Mouse (Mus musculus): ENCODE results near the gene Mki67. TPM values are rescaled to one million over a fixed set of nuclear protein-coding genes. Genes with fewer than 3 reads are reported as not detected.
"Not testable (repeated sequence)": the region's sequence is repeated elsewhere in the genome, so short reads cannot be mapped to it uniquely, and the experiment has no call there.

Mki67 gene
- polyA plus RNA-seq, 1 experiment from 2014 or later = 7.8 TPM

GRCm38 (mm10) chr7:135694796-135695195 is 21.4 kb downstream of the Mki67 start:
- ATAC-seq (ENCODE audit: low FRiP score, low TSS enrichment) = no peak

GRCm38 (mm10) chr7:135694130-135694529 is 22.0 kb downstream of the Mki67 start:
- no peak overlapping the region for H3K4me3 ChIP-seq (ENCODE audit: low read depth, low read length)
- H3K4me1 ChIP-seq (replicated peaks; ENCODE audit: control insufficient read depth, insufficient read depth) = no peaks in the 10 kb centered on the region
- peaks cover 19% of the 10 kb centered on the region; the same call in 1 of the 2 replicates for H3K36me3 ChIP-seq (ENCODE audit: control insufficient read depth, insufficient read depth, low read length)
- H3K9me3 ChIP-seq (ENCODE audit: control insufficient read depth, low read length) = no peaks in the 10 kb centered on the region
- H3K27ac ChIP-seq (replicated peaks) = no peak overlapping the region
- no peak overlapping the region for H3K4me2 ChIP-seq (replicated peaks; ENCODE audit: low read depth)
- TF ChIP-seq CTCF (IDR thresholded peaks at IDR 0.05; ENCODE audit: low read depth) (no peak), EP300 (optimal IDR thresholded peaks at IDR 0.05) (no peak)
- ATAC-seq (ENCODE audit: low FRiP score, low TSS enrichment) = no peak
- H3K9ac ChIP-seq (ENCODE audit: low read length) = no peak overlapping the region
- no peaks in the 10 kb centered on the region for H3K27me3 ChIP-seq (ENCODE audit: control insufficient read depth, insufficient read depth, low read length)
- DNase-seq (ENCODE audit: low spot score) = no peak
- 88% methylated on average over 4 of the region's 4 CpGs for WGBS

More at GRCm38 (mm10) chr7:135694796-135695195, 21.4 kb downstream of the Mki67 start:
- no peaks in the 10 kb centered on the region for H3K27me3 ChIP-seq (ENCODE audit: control insufficient read depth, insufficient read depth, low read length)
- H3K27ac ChIP-seq (replicated peaks) = no peak overlapping the region
- peaks cover 14% of the 10 kb centered on the region; the same call in 1 of the 2 replicates for H3K36me3 ChIP-seq (ENCODE audit: control insufficient read depth, insufficient read depth, low read length)
- TF ChIP-seq EP300 (optimal IDR thresholded peaks at IDR 0.05) = no peak
- TF ChIP-seq CTCF (IDR thresholded peaks at IDR 0.05; ENCODE audit: low read depth) = no peak
- H3K4me2 ChIP-seq (replicated peaks; ENCODE audit: low read depth) = no peak overlapping the region
- no peaks in the 10 kb centered on the region for H3K4me1 ChIP-seq (replicated peaks; ENCODE audit: control insufficient read depth, insufficient read depth)
- H3K4me3 ChIP-seq (ENCODE audit: low read depth, low read length) = no peak overlapping the region
- WGBS = 95% methylated on average over 5 of the region's 5 CpGs
- no peaks in the 10 kb centered on the region for H3K9me3 ChIP-seq (ENCODE audit: control insufficient read depth, low read length)
- DNase-seq (ENCODE audit: low spot score) = no peak
- no peak overlapping the region for H3K9ac ChIP-seq (ENCODE audit: low read length)

- H3K36me3 ChIP-seq (ENCODE audit: control insufficient read depth, insufficient read depth, low read length) = peaks cover 14% of the 10 kb centered on the region
- no peak for ATAC-seq (ENCODE audit: low FRiP score, low TSS enrichment)
These were observed 24.2 kb downstream of the Mki67 start for GRCm38 (mm10) chr7:135691941-135692340.

GRCm38 (mm10) chr7:135689396-135689795 is 26.8 kb downstream of the Mki67 start:
- Histone ChIP-seq H3K9me3 (ENCODE audit: control insufficient read depth, low read length) (no peaks in the 10 kb centered on the region), H3K4me2 (replicated peaks; ENCODE audit: low read depth) (no peak overlapping the region), H3K4me3 (ENCODE audit: low read depth, low read length) (no peak overlapping the region), H3K36me3 (ENCODE audit: control insufficient read depth, insufficient read depth, low read length) (peaks cover 19% of the 10 kb centered on the region), H3K27me3 (ENCODE audit: control insufficient read depth, insufficient read depth, low read length) (no peaks in the 10 kb centered on the region), H3K9ac (ENCODE audit: low read length) (no peak overlapping the region), H3K27ac (replicated peaks) (no peak overlapping the region), H3K4me1 (replicated peaks; ENCODE audit: control insufficient read depth, insufficient read depth) (no peaks in the 10 kb centered on the region)
- no peak for TF ChIP-seq EP300 (optimal IDR thresholded peaks at IDR 0.05)
- no peak for TF ChIP-seq CTCF (IDR thresholded peaks at IDR 0.05; ENCODE audit: low read depth)
- WGBS = 94% methylated on average over 7 of the region's 7 CpGs
- DNase-seq (ENCODE audit: low spot score) = no peak
- ATAC-seq (ENCODE audit: low FRiP score, low TSS enrichment) = no peak

More at GRCm38 (mm10) chr7:135691941-135692340, 24.2 kb downstream of the Mki67 start:
- H3K4me3 ChIP-seq (ENCODE audit: low read depth, low read length) = no peak overlapping the region
- no peak overlapping the region for H3K9ac ChIP-seq (ENCODE audit: low read length)
- no peaks in the 10 kb centered on the region for H3K9me3 ChIP-seq (ENCODE audit: control insufficient read depth, low read length)
- WGBS = 85% methylated on average over 5 of the region's 5 CpGs
- no peaks in the 10 kb centered on the region for H3K4me1 ChIP-seq (replicated peaks; ENCODE audit: control insufficient read depth, insufficient read depth)
- H3K4me2 ChIP-seq (replicated peaks; ENCODE audit: low read depth) = no peak overlapping the region
- DNase-seq (ENCODE audit: low spot score) = no peak
- no peak overlapping the region for H3K27ac ChIP-seq (replicated peaks)
- TF ChIP-seq EP300 (optimal IDR thresholded peaks at IDR 0.05) = no peak
- TF ChIP-seq CTCF (IDR thresholded peaks at IDR 0.05; ENCODE audit: low read depth) = no peak
- no peaks in the 10 kb centered on the region for H3K27me3 ChIP-seq (ENCODE audit: control insufficient read depth, insufficient read depth, low read length)

GRCm38 (mm10) chr7:135684938-135685337 is 31.2 kb downstream of the Mki67 start:
- peaks cover 13% of the 10 kb centered on the region for H3K36me3 ChIP-seq (ENCODE audit: control insufficient read depth, insufficient read depth, low read length)
- no peaks in the 10 kb centered on the region for H3K27me3 ChIP-seq (ENCODE audit: control insufficient read depth, insufficient read depth, low read length)
- TF ChIP-seq CTCF (IDR thresholded peaks at IDR 0.05; ENCODE audit: low read depth) = no peak
- no peak for TF ChIP-seq EP300 (optimal IDR thresholded peaks at IDR 0.05)
- no peak overlapping the region for H3K4me3 ChIP-seq (ENCODE audit: low read depth, low read length)
- no peak for DNase-seq (ENCODE audit: low spot score)
- H3K27ac ChIP-seq (replicated peaks) = no peak overlapping the region
- 74% methylated on average over 7 of the region's 7 CpGs for WGBS
- H3K9ac ChIP-seq (ENCODE audit: low read length) = no peak overlapping the region
- H3K4me1 ChIP-seq (replicated peaks; ENCODE audit: control insufficient read depth, insufficient read depth) = no peaks in the 10 kb centered on the region
- H3K9me3 ChIP-seq (ENCODE audit: control insufficient read depth, low read length) = no peaks in the 10 kb centered on the region
- no peak for ATAC-seq (ENCODE audit: low FRiP score, low TSS enrichment)
- H3K4me2 ChIP-seq (replicated peaks; ENCODE audit: low read depth) = no peak overlapping the region

- H3K27me3 ChIP-seq (ENCODE audit: control insufficient read depth, insufficient read depth, low read length); H3K9ac ChIP-seq (ENCODE audit: low read length); DNase-seq (ENCODE audit: low spot score); H3K4me1 ChIP-seq (replicated peaks; ENCODE audit: control insufficient read depth, insufficient read depth); H3K9me3 ChIP-seq (ENCODE audit: control insufficient read depth, low read length); ATAC-seq (ENCODE audit: low FRiP score, low TSS enrichment); H3K27ac ChIP-seq (replicated peaks); H3K4me2 ChIP-seq (replicated peaks; ENCODE audit: low read depth); H3K36me3 ChIP-seq (ENCODE audit: control insufficient read depth, insufficient read depth, low read length); H3K4me3 ChIP-seq (ENCODE audit: low read depth, low read length): not testable (repeated sequence)
- WGBS = 53% methylated on average over 4 of the region's 4 CpGs
These were observed 32.1 kb downstream of the Mki67 start for GRCm38 (mm10) chr7:135684098-135684497.

Measured in stomach, postnatal 0 days (tissue).